ENCODE assay signal across 8 mouse cellular contexts in the genomic region with DNA sequence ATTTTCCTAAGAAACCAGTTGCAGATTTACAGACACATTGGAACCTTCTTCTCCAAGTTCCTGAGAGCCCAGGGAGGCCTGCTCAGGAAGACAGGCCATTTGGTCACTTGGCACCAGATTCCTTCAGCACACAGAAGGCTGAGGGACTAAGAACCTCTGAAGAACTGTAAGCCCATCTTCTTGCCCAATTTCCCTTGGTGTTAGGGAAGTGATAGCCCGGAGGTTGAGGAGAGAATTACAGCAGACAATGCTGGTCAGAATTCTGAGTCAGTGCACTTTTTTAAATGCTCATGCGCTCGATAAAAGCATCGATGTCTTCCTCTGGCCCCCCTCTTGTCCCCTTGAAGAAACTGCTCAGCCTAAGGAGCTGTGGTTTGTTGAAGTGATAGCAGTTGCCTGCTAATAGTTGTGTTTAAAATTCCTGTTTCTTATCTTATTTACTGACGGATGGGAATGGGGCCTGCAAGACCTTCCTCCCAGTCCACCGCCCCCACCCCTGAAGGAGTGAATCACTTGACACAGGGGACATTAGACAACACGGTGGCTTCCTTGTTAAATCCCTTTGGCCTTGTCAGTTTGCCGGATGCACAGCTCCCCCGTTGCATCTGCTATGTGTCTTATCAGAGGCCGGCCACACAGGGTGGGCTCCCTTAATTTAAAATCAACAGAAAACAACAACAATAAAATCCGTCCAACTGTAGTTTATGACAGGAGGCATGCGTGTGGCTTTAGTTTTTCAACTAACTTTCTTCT.
DNase-seq lines count a peak whose midpoint lies in the region; ATAC-seq lines count a peak whose summit lies in the region.

No protein-coding gene starts in this region.

- H3K27me3 ChIP-seq in hindbrain, embryonic 11.5 days (ENCODE audit: control insufficient read depth, insufficient read depth, low read length): no peaks in the 10 kb centered on the region
- H3K27me3 ChIP-seq in hindbrain, embryonic 13.5 days: peaks cover 12% of the 10 kb centered on the region; the same call in 1 of the 2 replicates
- peaks cover 43% of the 10 kb centered on the region for H3K27me3 ChIP-seq in midbrain, embryonic 12.5 days

- no peaks in the 10 kb centered on the region for H3K36me3 ChIP-seq in hindbrain, embryonic 11.5 days (ENCODE audit: control insufficient read depth, insufficient read depth, low read length)
- no peaks in the 10 kb centered on the region for H3K36me3 ChIP-seq in hindbrain, embryonic 13.5 days
- no peaks in the 10 kb centered on the region for H3K36me3 ChIP-seq in midbrain, embryonic 12.5 days

- DNase-seq in hindbrain, embryonic 11.5 days (ENCODE audit: low spot score): peak; percentile 25
- DNase-seq in c-Kit-positive CD71-positive TER-119-negative erythroid progenitor cells, embryonic 14.5 days (ENCODE audit: low read depth): peak; percentile 23
- peak; percentile 30 for DNase-seq in kidney, postnatal 14 days
- no peak for DNase-seq in MN1 (ENCODE audit: low spot score)
- no peak for DNase-seq in right cerebral cortex, postnatal 4 days
- DNase-seq in c-Kit-positive CD71-positive TER-119-positive erythroid progenitor cells, embryonic 14.5 days (ENCODE audit: low spot score): no peak

- H3K9ac ChIP-seq in hindbrain, embryonic 11.5 days (ENCODE audit: low read depth, low read length): no peak overlapping the region
- H3K9ac ChIP-seq in hindbrain, embryonic 13.5 days: no peak overlapping the region
- H3K9ac ChIP-seq in midbrain, embryonic 12.5 days (replicated peaks): no peak overlapping the region

- peak; percentile 30 for ATAC-seq in hindbrain, embryonic 11.5 days (ENCODE audit: low FRiP score)
- ATAC-seq in hindbrain, embryonic 13.5 days (ENCODE audit: low FRiP score): no peak
- ATAC-seq in midbrain, embryonic 12.5 days (ENCODE audit: low FRiP score, low read depth): 0 out of 2 replicates have a peak, but pooled peaks have one; percentile 28

- H3K9me3 ChIP-seq in hindbrain, embryonic 11.5 days (ENCODE audit: control insufficient read depth, low read length): no peaks in the 10 kb centered on the region
- no peaks in the 10 kb centered on the region for H3K9me3 ChIP-seq in hindbrain, embryonic 13.5 days
- no peaks in the 10 kb centered on the region for H3K9me3 ChIP-seq in midbrain, embryonic 12.5 days

- no peak overlapping the region for H3K4me2 ChIP-seq in hindbrain, embryonic 11.5 days (replicated peaks; ENCODE audit: low read depth, low read length)
- no peak overlapping the region for H3K4me2 ChIP-seq in hindbrain, embryonic 13.5 days
- H3K4me2 ChIP-seq in midbrain, embryonic 12.5 days (replicated peaks): peak overlapping the region; percentile 51; the same call in 1 of the 2 replicates

- no peak overlapping the region for H3K4me3 ChIP-seq in hindbrain, embryonic 11.5 days (ENCODE audit: low read depth, low read length)
- no peak overlapping the region for H3K4me3 ChIP-seq in hindbrain, embryonic 13.5 days
- no peak overlapping the region for H3K4me3 ChIP-seq in midbrain, embryonic 12.5 days

- H3K4me1 ChIP-seq in hindbrain, embryonic 11.5 days (replicated peaks; ENCODE audit: control insufficient read depth, insufficient read depth, low read length): 0 out of 2 replicates have a peak, but pooled peaks cover 3% of the 10 kb centered on the region
- H3K4me1 ChIP-seq in hindbrain, embryonic 13.5 days (replicated peaks): peaks cover 34% of the 10 kb centered on the region
- peaks cover 21% of the 10 kb centered on the region for H3K4me1 ChIP-seq in midbrain, embryonic 12.5 days

- no peak overlapping the region for H3K27ac ChIP-seq in hindbrain, embryonic 11.5 days (ENCODE audit: low read depth, low read length)
- no peak overlapping the region; the same call in 1 of the 2 replicates for H3K27ac ChIP-seq in hindbrain, embryonic 13.5 days
- H3K27ac ChIP-seq in midbrain, embryonic 12.5 days (replicated peaks): no peak overlapping the region

- WGBS in hindbrain, embryonic 11.5 days: 35% methylated on average over 12 of the region's 12 CpGs
- 35% methylated on average over 12 of the region's 12 CpGs for WGBS in hindbrain, embryonic 13.5 days
- WGBS in midbrain, embryonic 12.5 days: 34% methylated on average over 12 of the region's 12 CpGs

Comparison
In these comparisons a context has a peak if more than half of its experiments do, and no peak if none do; other contexts are left out.
1. DNase-seq: peak in hindbrain, embryonic 11.5 days (single experiment), c-Kit-positive CD71-positive TER-119-negative erythroid progenitor cells, embryonic 14.5 days (single experiment) and kidney, postnatal 14 days (single experiment); none in MN1 (single experiment), right cerebral cortex, postnatal 4 days (single experiment) and c-Kit-positive CD71-positive TER-119-positive erythroid progenitor cells, embryonic 14.5 days (single experiment).